Mouse (Mus musculus) A20 (cell line): Measurements from ENCODE around the gene Nfx1.

ENCODE experiments used
- DNase-seq: peaks from one replicate; pipeline ENCODE4 v3.0.0-alpha.2; 2011; ENCODE audit warnings: low read depth, low spot score

Gene Nfx1

DNA sequence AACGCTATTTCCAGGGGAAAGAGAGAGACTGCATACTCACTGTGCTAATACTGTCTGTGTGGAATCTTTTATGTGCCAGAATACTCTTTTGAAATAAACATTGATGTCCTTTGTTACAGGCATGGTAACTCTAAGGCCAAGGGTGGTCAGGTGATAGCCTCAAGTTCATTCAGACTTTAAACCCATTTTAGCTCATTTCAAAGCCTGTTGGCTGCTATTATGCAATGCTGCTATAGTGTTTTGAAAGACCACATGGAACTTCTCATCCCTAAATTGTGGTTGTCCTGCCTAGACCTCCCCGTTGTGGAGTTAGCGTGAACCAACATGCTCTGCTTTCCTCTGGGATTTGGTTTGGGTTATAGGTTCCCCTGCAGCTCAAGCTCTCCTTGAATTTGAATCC lies 5.0 kb downstream of the Nfx1 start:
- DNase-seq: no peak

DNA sequence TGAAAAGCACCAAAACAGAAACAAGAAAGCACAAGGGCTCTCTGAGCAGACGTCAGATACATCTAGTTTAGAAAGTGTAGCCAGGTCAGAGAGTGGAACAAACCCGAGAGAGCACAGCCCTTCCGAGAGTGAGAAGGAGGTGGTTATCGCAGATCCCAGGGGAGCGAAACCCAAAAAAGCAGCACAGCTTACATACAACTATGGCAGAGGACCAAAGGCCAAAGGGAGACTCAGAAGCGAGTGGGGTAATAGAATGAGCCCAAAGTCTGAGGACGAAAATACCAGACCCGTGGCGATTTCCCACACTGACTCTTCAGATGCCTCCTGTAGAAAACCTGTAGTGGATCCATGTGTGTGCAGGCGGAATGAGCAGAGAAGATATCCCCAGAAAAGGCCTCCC lies 5.9 kb downstream of the Nfx1 start:
- no peak for DNase-seq

DNA sequence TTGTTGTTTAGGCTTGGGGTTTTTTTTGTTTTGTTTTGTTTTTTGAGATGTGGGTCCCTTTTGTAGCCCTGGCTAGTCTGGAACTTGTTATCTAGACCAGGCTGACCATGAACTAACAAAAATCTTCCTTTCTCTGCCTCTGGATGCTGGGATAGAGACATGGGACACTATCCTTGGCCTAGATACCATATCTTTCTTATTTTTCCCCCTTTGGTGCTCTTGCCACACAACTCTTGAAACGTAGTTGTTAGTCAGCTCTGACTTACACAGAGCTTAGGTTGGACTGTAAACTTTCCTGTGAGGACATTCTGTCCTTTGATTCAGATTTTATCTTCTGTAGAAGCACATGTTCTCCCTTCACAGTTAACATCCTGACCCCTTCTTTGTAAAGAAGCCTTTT lies 8.7 kb downstream of the Nfx1 start:
- no peak for DNase-seq

DNA sequence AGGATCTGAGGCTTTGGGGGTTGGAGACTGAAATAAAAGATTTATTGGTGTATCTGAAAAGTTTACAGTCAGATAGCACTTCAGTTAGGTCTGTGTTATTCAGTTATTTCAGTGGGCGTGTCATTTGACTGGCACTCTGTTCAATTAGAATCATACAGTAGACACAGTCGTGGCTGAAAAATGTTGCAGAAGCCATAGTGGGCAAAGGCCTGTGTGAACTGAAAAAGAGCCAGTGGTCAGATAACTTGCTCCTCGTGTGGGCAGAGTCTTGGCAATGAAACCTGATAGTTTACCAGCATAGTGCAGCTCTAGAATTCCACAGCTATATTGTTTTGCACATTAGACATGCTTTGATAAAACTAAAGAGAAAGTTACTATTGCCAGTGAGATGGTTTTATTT lies 11.8 kb downstream of the Nfx1 start:
- no peak for DNase-seq

DNA sequence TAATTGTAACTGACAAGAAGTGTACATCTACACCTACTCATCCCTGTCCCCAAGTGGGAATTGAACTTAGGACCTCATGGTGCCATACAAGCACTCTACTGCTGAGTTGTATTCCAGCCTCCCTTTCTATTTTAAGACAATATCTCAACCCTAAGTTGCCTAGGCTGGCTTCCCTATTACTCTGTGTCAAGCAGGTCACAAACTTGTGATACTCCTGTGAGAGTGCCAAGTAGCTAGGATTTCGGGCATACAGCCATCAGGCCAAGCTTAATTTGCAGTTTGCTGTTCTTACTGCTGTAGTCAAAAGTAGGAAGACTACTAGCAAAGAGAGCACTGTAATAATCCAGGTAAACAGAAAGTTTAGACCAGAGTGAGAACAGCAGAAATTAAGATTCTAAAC lies 13.0 kb downstream of the Nfx1 start:
- no peak for DNase-seq

DNA sequence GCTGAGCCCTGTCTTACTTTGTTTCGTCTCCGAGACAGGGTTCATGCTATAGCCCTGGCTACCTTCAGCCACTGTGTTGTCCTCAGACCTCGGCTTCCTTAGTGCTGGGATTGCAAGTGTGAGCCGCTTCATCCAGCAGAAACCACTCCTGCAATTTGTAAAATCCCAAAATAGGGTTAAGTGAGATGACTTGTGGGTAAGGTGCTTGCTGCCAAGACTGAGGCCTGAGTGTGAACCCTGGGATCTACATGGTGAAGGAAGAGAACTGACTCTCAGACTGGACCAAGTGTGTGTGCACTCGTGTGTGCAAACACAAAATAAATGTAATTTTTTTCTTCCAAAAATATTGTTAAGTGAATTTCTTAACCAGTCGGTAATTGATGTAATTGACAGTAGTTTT lies 18.9 kb downstream of the Nfx1 start:
- DNase-seq: no peak

DNA sequence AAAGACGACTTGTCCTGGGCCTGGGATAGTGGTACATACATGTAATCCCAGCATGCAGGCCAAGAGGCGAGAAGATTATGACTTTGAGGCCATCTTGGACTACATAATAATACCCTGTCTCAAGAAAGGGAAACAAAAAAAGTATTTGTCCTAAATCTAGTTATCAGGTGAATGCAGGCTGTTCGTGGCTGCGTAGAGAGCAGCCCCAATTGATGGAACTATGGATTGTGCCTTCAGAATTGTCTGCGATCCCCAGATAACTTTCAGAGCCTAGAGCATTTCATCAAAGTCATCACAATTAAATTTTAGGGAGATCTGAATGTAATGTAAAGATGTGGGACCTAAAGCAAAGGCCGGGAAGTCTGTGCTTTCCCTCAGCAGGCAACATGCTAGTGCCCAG lies 25.6 kb downstream of the Nfx1 start:
- DNase-seq: no peak

DNA sequence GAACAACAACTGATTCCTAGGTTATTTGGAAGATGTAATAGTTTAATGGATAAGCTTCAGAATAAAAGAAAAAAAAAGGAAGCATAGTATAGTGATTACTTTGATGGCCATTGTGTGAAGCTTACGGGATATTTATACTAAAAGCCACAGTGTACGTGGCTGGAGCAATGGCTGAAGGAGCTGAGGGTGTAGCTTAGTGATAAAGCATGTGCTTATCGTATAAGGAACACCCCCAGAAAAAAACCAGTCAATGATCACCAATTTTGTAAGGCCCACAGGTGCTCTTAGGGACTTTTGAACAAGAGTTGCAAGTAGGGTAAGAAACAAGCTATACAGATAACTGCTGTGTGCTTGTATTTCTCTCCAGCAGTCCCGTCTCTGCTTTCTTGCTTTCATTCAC lies 27.2 kb downstream of the Nfx1 start:
- no peak for DNase-seq

DNA sequence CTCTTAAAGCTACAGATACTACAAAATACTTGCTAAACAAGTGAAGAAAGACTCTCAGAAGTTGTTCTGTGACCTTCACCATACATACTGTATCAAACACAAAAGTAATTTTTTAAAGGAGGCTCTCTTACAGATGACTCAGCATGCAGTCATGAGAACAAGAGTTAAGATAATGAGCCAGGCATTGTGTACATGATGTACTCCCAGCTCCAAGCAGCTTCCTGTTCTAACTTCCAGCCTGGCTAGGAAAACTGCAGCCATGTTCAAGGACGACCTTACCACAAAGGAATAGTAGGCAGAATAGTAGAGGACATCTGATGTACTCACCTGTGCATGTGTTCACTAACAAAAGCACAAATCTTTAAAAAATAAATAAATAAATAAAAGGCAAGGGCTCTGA lies 29.6 kb downstream of the Nfx1 start:
- no peak for DNase-seq

DNA sequence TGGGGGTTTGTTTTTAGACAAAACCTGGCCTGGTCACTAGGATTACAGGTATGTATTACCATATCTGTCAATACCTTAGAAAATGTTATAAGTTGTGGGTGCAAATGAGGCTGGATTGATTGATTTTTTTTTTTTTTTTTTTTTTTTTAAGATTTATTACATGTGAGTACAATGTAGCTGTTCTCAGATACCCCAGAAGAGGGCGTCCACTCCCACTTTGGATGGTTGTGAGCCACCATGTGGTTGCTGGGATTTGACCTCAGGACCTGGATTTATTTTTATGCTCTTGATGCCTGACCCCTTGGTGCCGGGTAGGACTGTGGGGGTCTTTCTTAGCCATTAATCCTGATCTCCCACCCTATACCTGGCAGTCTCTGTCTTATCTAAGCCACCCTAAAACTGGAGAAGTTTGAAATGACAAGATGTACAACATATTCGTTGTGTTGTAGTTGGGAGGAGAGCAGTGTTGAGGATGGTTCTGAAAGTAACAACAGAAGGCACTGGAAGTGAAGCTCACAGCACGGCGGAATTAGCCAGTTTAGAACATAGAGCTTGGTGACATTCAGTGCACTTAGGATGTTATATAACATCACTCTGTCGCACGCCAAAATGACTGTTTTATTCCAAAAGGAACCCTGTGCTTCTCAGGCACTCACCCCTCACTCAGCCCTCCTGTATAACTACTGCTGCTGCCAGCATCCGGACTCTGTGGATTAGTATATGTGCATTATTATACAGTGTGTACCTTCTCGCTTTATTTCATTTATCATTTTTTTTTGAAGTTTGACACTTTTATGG lies 30.3 kb downstream of the Nfx1 start:
- peak; percentile 12 for DNase-seq

DNA sequence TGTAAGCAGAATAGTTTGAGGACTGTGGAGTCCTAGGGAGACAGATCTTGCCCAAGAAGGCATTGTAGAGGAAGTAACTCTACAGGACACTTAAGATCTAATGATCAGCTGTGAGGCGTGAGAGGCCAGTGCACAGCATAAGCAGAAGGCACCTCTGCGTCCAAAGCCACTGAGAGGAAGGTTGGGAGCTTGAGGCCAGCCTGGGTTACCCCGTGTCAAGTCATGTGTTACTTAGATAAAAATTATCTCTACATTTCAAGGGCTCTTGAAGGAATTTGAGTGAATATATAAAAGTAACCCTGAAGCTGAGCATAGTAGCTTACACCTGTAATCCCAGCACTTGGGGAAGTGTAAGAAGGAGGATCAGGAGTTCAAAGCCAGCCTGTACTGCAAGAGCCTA lies 42.6 kb downstream of the Nfx1 start:
- DNase-seq: no peak

DNA sequence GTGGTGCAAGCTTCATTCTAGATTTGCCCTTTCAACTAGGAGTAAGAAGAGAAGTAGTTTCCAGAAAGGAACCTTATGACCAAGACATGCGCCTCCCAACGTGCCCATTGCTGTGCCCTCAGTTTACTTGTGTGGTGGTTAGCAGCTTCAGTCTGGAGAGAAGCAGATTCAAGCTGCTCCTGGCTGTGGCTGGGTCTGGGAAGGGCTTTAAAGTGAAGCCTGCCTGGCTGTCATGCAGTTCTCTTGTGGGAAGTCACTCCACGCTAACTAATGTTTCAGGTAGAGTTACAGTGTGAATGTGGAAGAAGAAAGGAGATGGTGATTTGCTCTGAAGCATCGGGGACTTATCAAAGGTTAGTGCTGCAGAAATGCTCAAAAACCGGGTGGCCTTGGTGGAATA lies 45.1 kb downstream of the Nfx1 start:
- DNase-seq: no peak

DNA sequence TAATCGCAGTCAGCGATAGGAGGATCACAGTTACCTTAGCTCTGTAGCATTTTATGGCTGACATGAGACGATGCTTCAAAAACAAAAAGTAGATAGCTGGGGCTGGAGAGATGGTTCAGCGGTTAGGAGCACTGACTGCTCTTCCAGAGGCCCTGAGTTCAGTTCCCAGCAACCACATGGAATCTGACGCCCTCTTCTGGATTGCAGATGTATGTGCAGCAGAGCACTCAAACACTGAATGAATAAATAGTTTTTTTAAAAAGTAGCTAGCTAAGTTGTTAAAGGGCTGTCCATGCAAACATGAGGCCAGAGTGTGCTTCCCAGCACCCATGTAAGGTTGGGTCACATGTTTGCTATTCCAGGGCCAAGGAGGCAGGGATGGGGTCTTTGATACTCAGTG lies 50.4 kb downstream of the Nfx1 start:
- DNase-seq: no peak

DNA sequence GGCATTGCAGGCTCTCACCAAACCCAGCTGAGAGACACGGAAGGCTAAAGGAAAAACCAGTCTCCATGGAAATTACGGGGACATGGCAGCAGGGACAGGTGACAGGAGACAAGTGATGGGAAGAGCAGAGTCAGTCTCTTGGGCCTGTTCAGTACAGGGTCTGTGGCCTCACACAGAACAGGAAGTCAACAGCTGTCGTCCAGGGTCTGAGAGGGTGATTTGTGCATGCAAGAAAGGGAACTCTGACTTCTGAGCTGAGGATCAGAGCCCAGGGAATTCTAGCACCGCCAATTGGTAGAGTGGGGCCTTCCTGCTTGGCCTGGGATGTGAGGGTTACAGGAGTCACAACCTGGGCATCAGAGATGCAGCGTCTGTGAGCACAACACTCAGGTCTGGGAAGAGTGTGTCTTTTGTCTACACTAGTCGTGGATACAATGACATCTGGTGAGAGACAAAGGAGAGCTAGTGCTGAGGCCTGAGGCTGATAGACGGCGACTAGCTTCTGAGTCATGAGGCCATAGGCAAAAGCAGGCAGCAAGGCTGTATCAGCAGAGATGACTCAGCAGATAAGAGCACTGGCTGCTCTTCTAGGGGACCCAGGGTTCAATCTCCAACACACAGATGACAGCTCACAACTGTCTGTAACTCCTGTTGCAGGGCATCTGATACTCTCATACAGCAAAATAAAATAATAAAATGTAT lies 55.5 kb downstream of the Nfx1 start:
- DNase-seq: no peak

DNA sequence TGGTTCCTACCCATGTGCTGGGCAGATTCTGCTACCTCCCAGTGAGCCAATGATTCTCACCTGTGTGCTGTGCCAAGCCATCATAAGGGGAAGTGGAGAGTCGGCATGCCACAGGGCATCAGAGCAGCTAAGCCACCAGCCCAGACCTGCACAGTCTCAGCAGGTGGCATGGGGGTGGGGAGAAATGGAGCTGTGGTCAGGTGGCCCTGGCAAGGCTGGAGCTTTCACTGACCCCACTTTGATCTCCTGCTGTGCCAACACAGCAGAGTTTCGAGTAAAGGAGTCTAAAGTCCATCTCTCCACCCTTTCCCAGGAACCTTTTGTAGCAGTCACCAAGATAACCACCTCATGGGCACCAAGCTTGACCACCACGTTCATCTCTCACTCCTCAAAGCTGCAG lies 57.2 kb downstream of the Nfx1 start:
- peak; percentile 15 for DNase-seq

DNA sequence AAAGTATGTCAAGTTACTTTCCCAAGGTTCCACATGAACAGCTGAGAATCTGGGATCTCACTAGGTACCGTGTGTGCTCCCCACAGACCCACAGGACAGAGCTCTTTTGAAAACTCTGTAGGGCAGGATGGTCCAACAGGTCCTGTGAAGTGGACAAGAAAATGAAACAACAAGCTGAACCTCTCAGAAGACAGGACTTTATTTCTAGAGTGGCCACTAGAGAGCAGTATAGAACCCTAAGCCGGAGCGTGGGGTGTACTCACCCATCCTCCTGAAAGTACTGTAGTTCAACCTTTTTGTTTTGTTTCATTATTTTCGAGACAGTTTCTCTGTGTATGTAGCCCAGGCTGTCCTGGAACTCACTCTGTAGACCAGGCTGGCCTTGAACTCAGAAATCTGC lies 57.6 kb downstream of the Nfx1 start:
- peak; percentile 63 for DNase-seq

DNA sequence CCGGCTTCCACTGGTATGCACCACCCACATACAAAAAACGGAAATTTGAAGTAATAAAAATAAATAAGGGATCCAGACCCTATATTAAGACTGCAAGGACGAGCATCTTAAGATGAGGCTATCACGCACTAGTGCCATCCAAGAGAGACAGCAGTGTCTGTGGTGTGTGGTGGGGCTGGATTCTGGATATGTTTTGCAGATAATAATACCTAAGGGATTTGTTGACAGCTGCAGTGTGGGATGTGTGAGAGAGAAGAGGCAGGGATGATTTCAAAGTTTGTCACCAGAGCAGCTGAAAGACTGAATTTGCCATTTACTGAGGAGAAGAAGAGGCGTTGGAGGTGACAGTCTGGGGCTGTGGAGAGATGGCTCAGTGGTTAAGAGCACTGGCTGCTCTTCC lies 58.7 kb downstream of the Nfx1 start:
- no peak for DNase-seq

DNA sequence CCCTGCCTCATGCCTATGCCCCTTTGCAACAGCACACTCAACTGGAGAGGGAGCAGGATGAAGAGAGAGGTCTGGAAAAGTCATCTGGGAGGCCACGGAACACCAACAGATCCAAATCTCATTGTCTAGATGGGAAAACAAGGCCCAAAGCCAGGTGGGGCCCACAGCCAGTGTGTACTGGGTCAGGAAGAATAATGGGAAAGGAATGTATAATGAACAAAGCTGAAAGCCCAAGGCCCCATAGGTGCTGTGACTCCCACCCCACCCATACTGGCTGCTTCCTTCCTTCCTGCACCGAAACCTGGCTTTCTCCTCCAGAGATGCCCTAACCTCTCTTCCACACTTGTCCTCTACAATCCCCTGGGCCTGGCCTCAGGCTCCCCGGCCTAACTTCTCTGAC lies 60.5 kb downstream of the Nfx1 start:
- no peak for DNase-seq

DNA sequence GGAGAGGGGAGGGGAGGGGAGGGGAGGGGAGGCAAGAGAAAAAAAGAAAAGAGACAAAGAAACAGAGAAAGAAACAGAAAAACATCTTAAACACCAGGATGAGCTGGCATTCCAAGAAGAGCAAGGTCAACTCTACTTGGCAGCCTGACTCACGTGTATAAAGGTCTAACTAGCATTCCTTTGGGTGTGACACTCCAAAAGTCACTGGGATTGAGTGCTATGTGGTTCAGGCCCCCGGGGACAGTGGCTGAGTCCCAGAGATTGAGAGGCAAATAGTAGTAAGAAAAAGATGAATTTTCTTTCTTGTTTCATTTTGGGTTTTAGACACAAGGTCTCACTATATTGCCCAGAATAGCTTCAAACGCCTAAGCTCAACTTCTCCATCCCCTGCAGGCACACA lies 67.2 kb downstream of the Nfx1 start:
- no peak for DNase-seq

DNA sequence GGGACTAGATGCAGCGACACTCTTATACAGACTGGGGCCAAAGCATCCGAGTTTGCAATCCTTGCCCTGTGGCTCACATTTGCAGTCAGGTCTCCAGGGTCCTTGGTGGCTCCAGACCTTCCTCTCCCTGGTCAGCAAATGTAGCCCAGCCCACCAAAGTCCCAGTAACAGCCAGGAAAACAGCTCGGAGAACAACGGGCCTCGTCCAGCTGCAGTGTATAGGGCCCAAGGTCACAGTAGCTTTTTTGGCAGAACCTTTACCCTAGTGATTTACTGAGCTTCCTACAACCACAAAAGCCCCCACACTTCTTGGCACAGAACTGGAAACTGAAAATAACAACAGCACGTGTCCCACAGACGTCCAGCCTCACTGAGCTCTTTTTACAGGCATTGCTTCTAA lies 70.3 kb downstream of the Nfx1 start:
- DNase-seq: no peak

DNA sequence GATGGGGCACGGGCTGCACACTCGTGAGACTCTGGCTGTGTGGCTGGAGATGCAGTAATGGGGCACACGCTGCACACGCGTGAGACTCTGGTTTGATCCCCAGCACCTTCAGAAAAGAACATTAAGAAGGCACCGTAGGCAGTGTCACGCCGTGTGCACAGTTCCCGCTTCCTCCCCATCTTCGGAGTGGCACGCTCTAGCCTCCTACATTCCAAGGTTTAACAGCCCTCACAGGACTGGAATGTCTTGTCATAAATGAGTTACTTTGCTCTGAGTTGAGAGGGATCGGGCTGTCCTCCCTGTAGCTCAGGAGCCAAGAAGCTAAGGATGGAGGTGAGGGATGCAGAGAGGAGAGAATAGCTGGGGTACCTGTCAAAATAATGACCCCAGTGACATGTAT lies 72.2 kb downstream of the Nfx1 start:
- DNase-seq: no peak

DNA sequence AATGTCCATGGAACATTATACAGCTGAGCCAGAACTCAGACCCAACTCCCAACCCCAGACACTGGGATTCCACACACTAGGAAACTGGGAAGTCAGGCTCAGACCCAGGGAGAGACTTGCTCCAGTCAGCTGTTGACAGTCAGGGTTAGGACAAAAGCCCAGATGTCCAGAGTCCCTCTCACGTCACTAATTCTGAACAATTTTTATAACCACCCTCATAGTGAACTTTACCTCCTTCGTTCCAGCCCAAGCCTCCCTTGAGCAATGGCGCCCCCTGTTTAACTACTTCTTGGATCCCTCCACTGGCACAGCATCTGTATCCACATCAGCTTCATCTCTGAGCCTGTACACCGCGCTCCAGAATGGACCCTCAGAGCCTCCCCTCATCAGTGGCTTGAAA lies 73.3 kb downstream of the Nfx1 start:
- no peak for DNase-seq

DNA sequence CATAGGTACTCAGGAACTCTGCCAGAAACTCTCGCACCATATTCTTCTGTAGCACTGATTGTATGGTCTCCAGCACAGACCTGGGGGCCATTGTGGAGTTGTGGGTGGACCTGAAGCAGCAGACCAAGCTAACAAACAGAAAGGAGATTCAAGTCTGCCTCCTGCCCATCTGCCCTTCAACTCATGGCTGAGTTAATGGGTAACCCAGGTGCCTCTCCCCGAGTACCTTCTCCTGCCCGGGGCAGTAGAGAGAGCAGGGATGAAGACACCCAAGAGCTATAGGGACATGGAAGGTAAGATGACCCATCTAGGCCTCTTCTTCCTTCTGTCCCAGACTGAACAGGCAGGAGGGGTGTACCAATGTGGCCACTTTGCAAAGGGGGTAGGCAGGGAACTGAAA lies 74.6 kb downstream of the Nfx1 start:
- no peak for DNase-seq
